Mouse (Mus musculus): ENCODE measurements around the gene Fstl3.

The Fstl3 gene

GRCm38 (mm10) chr10:79783920-79784800, 7.1 kb downstream of the Fstl3 start:
- intact Hi-C loops (cut with DNase I), result loop anchor here (5.0 kb wide), 2 partner anchors 38 to 77 kb away; partner anchors contain the start of gene Misp

GRCm38 (mm10) chr10:79788386-79789158, 11.5 kb downstream of the Fstl3 start:
- intact Hi-C loops (cut with DNase I), result loop anchor here (5.0 kb wide), 1 partner anchor 91 kb away; no protein-coding TSS in a partner anchor

GRCm38 (mm10) chr10:79789581-79789980, 12.5 kb downstream of the Fstl3 start:
- intact Hi-C loops (cut with DNase I), result loop anchor here (5.0 kb wide), 1 partner anchor 92 kb away; no protein-coding TSS in a partner anchor

GRCm38 (mm10) chr10:79790861-79791260, 13.8 kb downstream of the Fstl3 start, which contains the start of gene Prss57:
Gene Prss57, minus strand, starts transcription at chr10:79790961.
- intact Hi-C loops (cut with DNase I), result no loop called here

- intact Hi-C loops (cut with DNase I), result loop anchor here (1.0 kb wide), 1 partner anchor 19 kb away; no protein-coding TSS in a partner anchor
Observed at GRCm38 (mm10) chr10:79792339-79793040, 15.4 kb downstream of the Fstl3 start.

GRCm38 (mm10) chr10:79793051-79793737, 16.1 kb downstream of the Fstl3 start, which contains the start of gene Palm:
Gene Palm, plus strand, starts transcription at chr10:79793572.
- intact Hi-C loops (cut with DNase I), result loop anchor here (1.0 kb wide), 1 partner anchor 18 kb away; no protein-coding TSS in a partner anchor

- intact Hi-C loops (cut with DNase I), result loop anchor here (1.0 kb wide), 1 partner anchor 17 kb away; no protein-coding TSS in a partner anchor
Observed at GRCm38 (mm10) chr10:79793738-79794490, 16.8 kb downstream of the Fstl3 start.

- intact Hi-C loops (cut with DNase I), result no loop called here
Observed at GRCm38 (mm10) chr10:79794491-79794931, 17.4 kb downstream of the Fstl3 start.

GRCm38 (mm10) chr10:79795905-79796304, 18.8 kb downstream of the Fstl3 start:
- intact Hi-C loops (cut with DNase I), result no loop called here

GRCm38 (mm10) chr10:79797326-79797725, 20.3 kb downstream of the Fstl3 start:
- intact Hi-C loops (cut with DNase I), result no loop called here

GRCm38 (mm10) chr10:79798289-79798928, 21.3 kb downstream of the Fstl3 start:
- intact Hi-C loops (cut with DNase I), result no loop called here

GRCm38 (mm10) chr10:79800508-79800907, 23.4 kb downstream of the Fstl3 start:
- intact Hi-C loops (cut with DNase I), result no loop called here

GRCm38 (mm10) chr10:79801837-79802236, 24.8 kb downstream of the Fstl3 start:
- intact Hi-C loops (cut with DNase I), result no loop called here

- intact Hi-C loops (cut with DNase I), result no loop called here
Observed at GRCm38 (mm10) chr10:79802331-79802971, 25.4 kb downstream of the Fstl3 start.

- intact Hi-C loops (cut with DNase I), result no loop called here
Observed at GRCm38 (mm10) chr10:79803716-79804323, 26.7 kb downstream of the Fstl3 start.

GRCm38 (mm10) chr10:79805636-79806035, 28.6 kb downstream of the Fstl3 start:
- intact Hi-C loops (cut with DNase I), result no loop called here

GRCm38 (mm10) chr10:79806331-79806730, 29.3 kb downstream of the Fstl3 start:
- intact Hi-C loops (cut with DNase I), result no loop called here

- intact Hi-C loops (cut with DNase I), result no loop called here
Observed at GRCm38 (mm10) chr10:79806972-79807371, 29.9 kb downstream of the Fstl3 start.
